Mouse (Mus musculus) heart, adult 9 months (tissue): ENCODE results near the gene Rbms1.

Experiments used
- DNase-seq, 2 experiments: peaks; one replicate each; pipeline ENCODE4 v3.0.0; 2022; ENCODE audit warnings: low spot score in 2 of 2

Rbms1 gene

GRCm38 (mm10) chr2:60962671-60963421 lies at the start of gene Rbms1:
TSS of gene Rbms1 (minus strand) at chr2:60963192.
- peak; percentile 81 for DNase-seq

- no peak for DNase-seq
These were observed 49.3 kb upstream of the Rbms1 start for GRCm38 (mm10) chr2:61012249-61012828.

DNA sequence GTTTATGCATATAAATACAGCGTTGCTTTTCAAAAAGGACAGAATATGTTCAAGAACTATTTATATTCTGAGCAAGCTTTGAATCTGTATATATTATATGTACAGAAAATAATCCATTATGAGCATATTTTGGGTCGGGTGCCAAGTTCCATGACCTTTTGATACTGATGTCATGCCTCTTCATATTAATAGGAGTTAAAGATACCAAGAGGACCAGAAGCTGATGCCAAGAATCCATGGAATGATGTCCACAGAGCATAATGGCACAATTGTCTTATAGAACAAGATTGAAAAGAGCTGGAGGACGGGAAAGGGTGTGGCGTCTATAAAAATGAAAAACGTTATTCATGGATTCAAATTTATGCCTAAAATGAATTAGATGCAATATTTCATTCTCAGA lies 23.3 kb upstream of the Rbms1 start:
- no peak for DNase-seq

GRCm38 (mm10) chr2:60978538-60979313 lies 15.7 kb upstream of the Rbms1 start:
- DNase-seq = peak; percentile 27 to 36

GRCm38 (mm10) chr2:60972189-60972814 lies 9.3 kb upstream of the Rbms1 start:
- DNase-seq = no peak

GRCm38 (mm10) chr2:60963616-60964015 lies 624 bp upstream of the Rbms1 start:
- DNase-seq = peak; percentile 12 to 28

DNA sequence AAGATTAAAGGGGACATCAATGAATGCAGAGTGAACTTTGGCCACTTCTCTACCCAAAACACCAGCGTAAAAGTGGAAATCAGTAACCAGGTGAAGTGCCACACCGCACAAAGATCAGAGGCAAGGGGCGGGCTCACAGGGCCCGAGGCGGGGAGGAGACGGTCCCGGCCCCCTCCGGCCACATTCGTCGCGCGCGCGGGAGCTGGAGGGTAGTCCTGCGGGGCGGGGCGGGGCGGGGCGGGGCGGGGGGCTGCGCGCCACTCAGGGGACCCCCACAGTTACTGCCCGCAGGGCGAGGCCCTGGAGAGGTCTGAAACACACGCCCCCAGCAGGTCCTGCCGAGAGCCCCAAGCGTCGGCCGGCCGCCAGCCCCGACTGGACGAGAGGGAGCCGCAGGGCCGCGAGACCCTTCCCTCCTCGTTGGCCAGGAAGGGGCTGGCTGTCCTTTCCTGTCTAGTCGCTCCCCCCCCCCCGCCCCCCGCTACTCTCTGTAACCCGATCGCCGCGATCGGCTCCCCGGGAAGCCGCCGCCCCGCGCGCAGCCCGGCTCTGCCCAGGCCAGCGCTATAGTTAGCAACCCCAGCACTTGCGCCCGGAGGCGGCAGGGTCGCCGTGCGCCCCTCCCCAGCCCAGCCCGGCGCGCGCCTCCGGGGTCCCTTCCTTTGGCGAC lies 856 bp downstream of the Rbms1 start:
- DNase-seq = peak; percentile 54 to 64

- DNase-seq = peak; percentile 8 to 11
These were observed 1.7 kb downstream of the Rbms1 start for GRCm38 (mm10) chr2:60961281-60961680.

GRCm38 (mm10) chr2:60948241-60948640 lies 14.8 kb downstream of the Rbms1 start:
- DNase-seq = peak in 1 of 2 experiments; percentile 36

- DNase-seq = no peak
These were observed 15.2 kb downstream of the Rbms1 start for GRCm38 (mm10) chr2:60947817-60948216.

- DNase-seq = peak in 1 of 2 experiments; percentile 22
These were observed 22.5 kb downstream of the Rbms1 start for GRCm38 (mm10) chr2:60940454-60940961.

- DNase-seq = peak in 1 of 2 experiments; percentile 35
These were observed 23.0 kb downstream of the Rbms1 start for GRCm38 (mm10) chr2:60939957-60940356.

- DNase-seq = no peak
These were observed 26.1 kb downstream of the Rbms1 start for GRCm38 (mm10) chr2:60936910-60937309.

DNA sequence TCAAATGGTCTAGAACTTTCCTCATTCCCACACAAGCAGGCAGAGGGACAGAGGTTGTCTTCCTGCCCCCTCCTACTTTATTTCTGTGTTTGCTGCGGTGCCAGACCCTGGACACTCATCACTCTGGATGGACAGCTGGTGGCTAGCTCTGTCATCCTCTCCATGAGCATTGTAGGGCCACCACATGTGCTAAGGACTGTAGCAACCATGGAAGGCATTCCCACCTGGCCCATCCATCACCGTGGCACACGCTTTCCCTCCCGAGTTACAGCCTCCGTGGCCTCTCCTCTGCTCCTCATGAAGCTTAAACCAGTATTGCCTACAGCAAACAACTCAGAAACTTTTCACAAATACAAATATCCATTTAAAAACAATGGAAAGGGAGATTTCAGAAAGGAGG lies 34.0 kb downstream of the Rbms1 start:
- DNase-seq = no peak

DNA sequence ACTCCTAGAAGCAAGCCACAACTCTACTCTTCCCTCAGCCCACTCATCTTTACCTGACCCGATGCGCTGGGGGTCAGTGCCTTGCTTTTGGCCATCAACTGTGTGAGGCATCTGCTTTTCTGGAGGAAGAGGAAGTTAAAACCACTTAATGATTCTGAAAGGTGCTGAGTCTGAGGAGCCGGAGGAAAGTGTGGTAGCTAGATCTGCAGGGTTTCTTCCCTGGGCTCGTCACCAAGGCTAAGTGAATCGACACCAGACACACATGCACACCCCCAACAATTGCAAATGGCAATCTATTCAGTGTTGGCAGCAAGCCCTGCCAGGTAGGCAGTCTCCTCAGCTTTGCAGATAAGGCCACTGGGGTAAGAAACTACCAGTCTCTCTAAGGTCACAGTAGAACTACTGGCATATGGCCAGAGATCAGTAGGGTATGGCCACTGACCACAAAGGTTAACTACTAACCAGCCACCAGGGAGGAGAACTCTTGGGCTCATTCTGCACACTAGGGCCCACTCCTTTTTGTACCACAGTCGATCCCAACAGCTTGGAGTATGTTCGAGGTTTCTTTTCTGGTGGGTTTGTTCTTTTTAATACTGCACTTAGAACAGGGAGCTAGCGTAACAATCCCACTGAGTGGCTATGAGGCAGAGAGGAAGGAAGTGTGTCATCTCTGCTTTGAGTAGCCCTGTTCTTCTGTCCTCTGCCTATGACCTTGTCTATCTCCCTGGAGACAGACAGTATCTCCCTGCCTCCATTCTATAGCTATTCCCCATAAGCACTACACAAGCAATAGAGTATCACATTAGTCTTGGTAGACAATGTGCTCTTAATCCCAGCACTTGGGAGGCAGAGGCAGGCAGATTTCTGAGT lies 34.9 kb downstream of the Rbms1 start:
- DNase-seq = no peak

DNA sequence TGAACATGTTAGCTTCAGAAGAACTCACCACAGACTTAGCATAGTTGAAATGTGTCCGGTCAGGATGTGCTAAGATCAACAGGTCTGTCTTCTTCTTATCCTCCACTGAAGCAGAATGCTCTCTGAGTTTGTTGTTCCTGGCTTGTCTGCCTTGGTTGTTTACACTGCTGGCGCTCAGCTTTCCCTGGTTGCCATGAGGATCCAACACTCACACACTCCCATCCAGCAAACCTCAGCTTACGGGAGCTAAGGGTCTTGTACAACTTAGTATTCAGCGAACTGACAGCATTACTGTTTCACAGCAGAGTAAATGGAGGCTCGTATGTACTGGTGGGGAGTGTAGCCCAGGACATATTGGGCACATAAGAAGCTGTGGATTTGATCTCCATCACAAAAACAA lies 37.9 kb downstream of the Rbms1 start:
- DNase-seq = no peak

- DNase-seq = no peak
These were observed 39.0 kb downstream of the Rbms1 start for GRCm38 (mm10) chr2:60923756-60924544.

- DNase-seq = no peak
These were observed 39.9 kb downstream of the Rbms1 start for GRCm38 (mm10) chr2:60923111-60923510.

DNA sequence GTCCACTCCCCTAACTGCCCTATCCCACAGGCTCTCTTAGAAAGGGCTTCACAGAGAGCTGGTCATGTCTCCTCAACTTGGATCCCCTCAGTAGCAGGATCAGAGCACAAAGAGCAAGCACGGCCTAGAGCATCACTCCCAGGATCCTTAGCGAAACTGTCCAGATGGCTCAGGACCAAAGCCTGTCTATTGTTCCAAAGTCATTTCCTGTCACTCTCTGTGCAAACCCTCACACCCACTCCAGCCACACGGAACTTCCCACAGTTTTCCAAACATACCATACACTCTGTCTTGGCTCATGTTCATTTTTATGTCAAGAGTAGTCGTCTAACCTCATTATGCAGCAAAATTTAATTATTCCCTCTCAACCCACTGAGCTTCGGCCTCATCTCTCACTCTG lies 40.6 kb downstream of the Rbms1 start:
- DNase-seq = peak; percentile 69 to 75

- DNase-seq = no peak
These were observed 42.9 kb downstream of the Rbms1 start for GRCm38 (mm10) chr2:60920076-60920475.
